Mouse (Mus musculus) limb, embryonic 12.5 days (tissue): ENCODE measurements around the gene Hist1h2an. TPM values are rescaled to one million over a fixed set of nuclear protein-coding genes. Genes with fewer than 3 reads are reported as not detected.
"Not testable (repeated sequence)": the region's sequence is repeated elsewhere in the genome, so short reads cannot be mapped to it uniquely, and the experiment has no call there.

Source experiments
- ATAC-seq: fragments of 200-750 bp; cut with Nextera tagmentation; 2 replicates; pipeline ENCODE4 v1.8.0; 2017; ENCODE audit warnings: low read depth, moderate TSS enrichment; ENCODE audit not compliant: insufficient number of reproducible peaks, insufficient read depth, low FRiP score, low TSS enrichment
- H3K27ac ChIP-seq: fragments of 300-500 bp; sonication (generic); 2 replicates; pipeline ENCODE4 v1.5.1; 2016; ENCODE audit warnings: mild to moderate bottlenecking, moderate library complexity
- H3K27me3 ChIP-seq: fragments of 300-500 bp; sonication (generic); 2 replicates; pipeline ENCODE4 v1.6.1; 2016; ENCODE audit warnings: mild to moderate bottlenecking, moderate library complexity
- H3K36me3 ChIP-seq: fragments of 300-500 bp; sonication (generic); 2 replicates; pipeline ENCODE4 v1.6.1; 2016; ENCODE audit warnings: mild to moderate bottlenecking, moderate library complexity
- H3K4me1 ChIP-seq: fragments of 300-500 bp; sonication (generic); replicated peaks from 2 replicates; pipeline ENCODE4 v1.6.1; 2016
- H3K4me2 ChIP-seq: fragments of 300-500 bp; sonication (generic); 2 replicates; pipeline ENCODE4 v1.6.1; 2016; ENCODE audit warnings: mild to moderate bottlenecking, moderate library complexity
- H3K4me3 ChIP-seq: fragments of 300-500 bp; sonication (generic); replicated peaks from 2 replicates; pipeline ENCODE4 v1.5.1; 2016; ENCODE audit warnings: mild to moderate bottlenecking
- H3K9ac ChIP-seq: fragments of 300-500 bp; sonication (generic); replicated peaks from 2 replicates; pipeline ENCODE4 v1.6.1; 2016; ENCODE audit warnings: mild to moderate bottlenecking, moderate library complexity
- H3K9me3 ChIP-seq: fragments of 300-500 bp; sonication (generic); 2 replicates; pipeline ENCODE4 v1.6.1; 2016; ENCODE audit warnings: mild to moderate bottlenecking, moderate library complexity
- WGBS: fragments of 180-500 bp; shearing (Covaris S2); methylation state at CpG from one replicate; pipeline ENCODE4 v1.1.7; 2016; 5-methylcytosine and 5-hydroxymethylcytosine counted together
- polyA plus RNA-seq: library from polyadenylated mRNA; unstranded; fragments of >200 nt; fragmentation: Nextera tagmentation; extraction: Ambion mirVana; gene quantifications from 2 replicates; pipeline ENCODE4 v1.2.1, GENCODE M21; 2016

The Hist1h2an gene
- polyA plus RNA-seq: 16.8 and 19.0 TPM in 2 replicates

DNA sequence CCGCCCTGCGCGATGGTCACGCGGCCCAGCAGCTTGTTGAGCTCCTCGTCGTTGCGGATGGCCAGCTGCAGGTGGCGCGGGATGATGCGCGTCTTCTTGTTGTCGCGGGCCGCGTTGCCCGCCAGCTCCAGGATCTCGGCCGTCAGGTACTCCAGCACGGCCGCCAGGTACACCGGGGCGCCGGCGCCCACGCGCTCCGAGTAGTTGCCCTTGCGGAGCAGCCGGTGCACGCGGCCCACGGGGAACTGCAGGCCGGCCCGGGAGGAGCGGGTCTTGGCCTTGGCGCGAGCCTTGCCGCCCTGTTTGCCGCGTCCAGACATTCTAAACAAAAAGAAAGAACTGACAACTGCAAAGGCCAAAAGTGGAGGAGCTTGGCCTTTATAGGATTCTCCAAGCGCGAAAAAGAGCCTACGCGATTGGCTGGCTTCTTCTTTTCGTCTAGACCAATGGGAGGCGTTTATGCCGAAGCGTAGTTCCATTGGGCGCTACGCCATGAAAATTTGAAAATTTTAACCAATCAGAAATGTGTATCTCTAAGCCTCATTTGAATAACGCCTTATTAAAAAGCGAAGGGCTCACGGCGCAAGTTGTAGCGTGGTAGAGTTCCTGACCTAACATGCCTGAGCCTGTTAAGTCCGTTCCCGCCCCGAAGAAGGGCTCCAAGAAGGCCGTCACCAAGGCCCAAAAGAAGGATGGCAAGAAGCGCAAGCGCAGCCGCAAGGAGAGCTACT, at the start of gene Hist1h2an, which contains the start of gene Hist1h2bp:
Hist1h2an (minus strand) TSS at position 320 of the 731 bp plus-strand sequence.
Hist1h2bp (plus strand) TSS at position 563 of the 731 bp plus-strand sequence.
- H3K4me1 ChIP-seq: peaks cover 37% of the 10 kb centered on the region
- peak within 1 kb of the TSS; percentile 52 for H3K9ac ChIP-seq
- H3K27ac ChIP-seq: peak within 1 kb of the TSS; percentile 93
- 1% methylated on average over 41 of the region's 63 CpGs for WGBS
- H3K4me3 ChIP-seq: peak within 1 kb of the TSS; percentile 35
- peak within 1 kb of the TSS; percentile 51 for H3K4me2 ChIP-seq
- H3K36me3 ChIP-seq, H3K27me3 ChIP-seq, H3K9me3 ChIP-seq: not testable (repeated sequence)
- ATAC-seq: peak; percentile 96

DNA sequence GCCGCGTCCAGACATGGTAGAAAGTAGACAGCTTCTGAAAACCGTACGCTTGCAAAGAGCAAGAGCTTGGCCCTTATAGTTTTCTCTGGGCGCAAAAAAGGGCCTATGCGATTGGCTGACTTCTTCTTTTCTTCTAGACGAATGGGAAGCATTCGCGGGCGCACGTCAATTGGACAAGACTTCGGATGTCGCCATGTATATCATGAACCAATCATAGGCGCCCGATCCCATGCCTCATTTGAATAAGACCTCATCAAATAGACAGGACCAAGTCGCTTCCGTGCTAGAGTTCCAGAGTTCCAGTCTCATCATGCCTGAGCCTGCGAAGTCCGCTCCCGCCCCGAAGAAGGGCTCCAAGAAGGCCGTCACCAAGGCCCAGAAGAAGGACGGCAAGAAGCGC, 46.4 kb upstream of the Hist1h2an start, which contains the start of the genes Hist1h2ap and Hist1h2br:
Hist1h2ap (minus strand) TSS at position 47 of the 400 bp plus-strand sequence.
Hist1h2br (plus strand) TSS at position 283 of the 400 bp plus-strand sequence.
- no CpG with 5 or more reads among the region's 24 CpGs for WGBS

DNA sequence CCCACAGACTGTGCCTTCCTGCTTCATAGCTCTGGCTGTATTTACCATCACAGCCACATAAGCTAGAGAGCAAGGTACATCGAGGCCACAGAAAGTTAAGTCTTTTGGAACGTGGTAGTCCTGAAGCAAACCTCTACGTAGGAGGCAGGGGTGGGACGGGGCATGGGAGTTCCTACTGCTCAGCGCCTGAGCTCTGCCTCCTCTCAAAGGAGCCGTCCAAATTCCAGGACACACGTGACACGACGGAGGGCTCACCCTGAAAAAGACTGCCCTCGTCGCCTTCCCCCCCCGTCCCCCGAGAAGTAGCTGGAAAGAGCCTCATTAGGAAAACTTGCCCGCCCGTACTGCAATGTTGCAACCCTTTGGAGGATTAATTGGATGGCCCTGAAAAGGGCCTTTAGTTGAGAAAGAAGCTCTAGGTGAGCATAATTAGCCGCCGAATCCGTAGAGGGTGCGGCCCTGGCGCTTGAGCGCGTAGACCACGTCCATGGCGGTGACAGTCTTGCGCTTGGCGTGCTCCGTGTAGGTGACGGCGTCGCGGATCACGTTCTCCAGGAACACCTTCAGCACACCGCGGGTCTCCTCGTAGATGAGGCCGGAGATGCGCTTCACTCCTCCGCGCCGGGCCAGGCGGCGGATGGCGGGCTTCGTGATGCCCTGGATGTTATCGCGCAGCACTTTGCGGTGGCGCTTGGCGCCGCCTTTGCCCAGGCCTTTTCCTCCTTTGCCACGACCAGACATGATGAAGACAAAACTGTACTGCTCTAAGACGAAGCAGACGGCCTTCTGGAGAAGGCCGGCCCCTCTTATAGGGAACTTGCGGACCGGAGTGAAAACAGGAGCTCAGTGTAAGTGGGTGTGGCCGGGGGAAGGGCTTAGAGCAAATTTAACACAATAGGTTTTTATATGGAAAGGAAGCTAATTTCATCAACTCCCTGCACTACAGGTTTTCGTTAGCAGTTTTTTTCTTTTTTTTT, 44.7 kb upstream of the Hist1h2an start, which contains the start of gene Hist1h4n:
Hist1h4n (minus strand) TSS at position 779 of the 977 bp plus-strand sequence.
- peak; percentile 82 for ATAC-seq
- H3K4me1 ChIP-seq, H3K36me3 ChIP-seq, H3K27me3 ChIP-seq, H3K9ac ChIP-seq, H3K9me3 ChIP-seq: not testable (repeated sequence)
- H3K4me2 ChIP-seq: peak within 1 kb of the TSS; percentile 45
- peak within 1 kb of the TSS; percentile 24 for H3K4me3 ChIP-seq
- WGBS: under 1% methylated on average over 28 of the region's 58 CpGs
- peak within 1 kb of the TSS; percentile 70; the same call in 1 of the 2 replicates for H3K27ac ChIP-seq

More for the DNA sequence above, 46.4 kb upstream of the Hist1h2an start, which contains the start of the genes Hist1h2ap and Hist1h2br:
- H3K4me2 ChIP-seq, H3K36me3 ChIP-seq, H3K4me1 ChIP-seq, H3K9ac ChIP-seq, H3K9me3 ChIP-seq, H3K4me3 ChIP-seq, H3K27ac ChIP-seq, H3K27me3 ChIP-seq: not testable (repeated sequence)
- peak; percentile 95 for ATAC-seq

DNA sequence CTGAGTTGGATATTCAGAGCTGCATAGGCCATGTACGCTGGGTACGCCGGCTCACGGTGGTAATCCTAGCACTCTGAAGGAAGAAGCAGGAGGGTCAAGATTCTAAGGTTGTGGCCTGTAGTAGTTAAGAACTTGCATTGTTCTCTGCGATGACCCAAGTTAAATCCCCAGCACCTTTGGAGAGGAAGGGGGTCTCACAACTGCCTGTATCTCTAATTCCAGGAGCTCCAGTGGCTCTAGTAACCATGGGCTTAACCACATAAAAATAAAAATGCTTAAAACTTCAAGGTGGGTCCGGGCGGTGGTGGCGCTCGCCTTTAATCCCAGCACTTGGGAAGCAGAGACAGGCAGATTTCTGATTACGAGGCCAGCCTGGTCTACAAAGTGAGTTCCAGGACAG, 43.3 kb upstream of the Hist1h2an start:
- 82% methylated on average over 10 of the region's 10 CpGs for WGBS
- Histone ChIP-seq H3K36me3 (peaks cover 3% of the 10 kb centered on the region; the same call in 1 of the 2 replicates), H3K4me2 (0 out of 2 replicates have a peak overlapping the region, but pooled peaks have one; percentile 15), H3K27me3 (no peaks in the 10 kb centered on the region), H3K9ac (no peak overlapping the region), H3K4me3 (no peak overlapping the region), H3K9me3 (no peaks in the 10 kb centered on the region), H3K27ac (peak overlapping the region; percentile 60), H3K4me1 (no peaks in the 10 kb centered on the region)
- ATAC-seq: no peak

DNA sequence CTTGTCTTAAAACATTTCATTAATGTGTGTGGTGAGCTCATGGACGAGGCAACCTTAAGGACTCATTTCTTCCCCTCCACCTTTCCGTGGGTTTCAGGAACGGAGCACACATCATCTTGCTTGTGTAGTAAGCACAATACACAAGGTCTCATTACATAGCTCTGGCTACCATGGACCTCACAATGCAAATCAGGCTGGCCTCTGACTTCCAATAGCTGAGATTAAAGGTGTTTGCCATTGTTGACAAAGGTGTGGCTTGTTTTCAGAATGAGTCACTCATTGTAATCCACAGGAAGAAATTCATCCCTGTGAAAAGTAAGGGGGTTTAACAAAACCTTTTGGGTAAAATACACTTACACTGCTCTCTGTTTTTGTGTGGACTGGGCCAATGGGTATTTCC, 41.5 kb upstream of the Hist1h2an start:
- no peaks in the 10 kb centered on the region for H3K9me3 ChIP-seq
- H3K27me3 ChIP-seq: no peaks in the 10 kb centered on the region
- no peak overlapping the region for H3K9ac ChIP-seq
- H3K36me3 ChIP-seq: peaks cover 3% of the 10 kb centered on the region; the same call in 1 of the 2 replicates
- H3K4me2 ChIP-seq: no peak overlapping the region
- WGBS: 76% methylated on average over 3 of the region's 3 CpGs
- no peak for ATAC-seq
- no peak overlapping the region for H3K4me3 ChIP-seq
- H3K4me1 ChIP-seq: no peaks in the 10 kb centered on the region
- no peak overlapping the region for H3K27ac ChIP-seq

DNA sequence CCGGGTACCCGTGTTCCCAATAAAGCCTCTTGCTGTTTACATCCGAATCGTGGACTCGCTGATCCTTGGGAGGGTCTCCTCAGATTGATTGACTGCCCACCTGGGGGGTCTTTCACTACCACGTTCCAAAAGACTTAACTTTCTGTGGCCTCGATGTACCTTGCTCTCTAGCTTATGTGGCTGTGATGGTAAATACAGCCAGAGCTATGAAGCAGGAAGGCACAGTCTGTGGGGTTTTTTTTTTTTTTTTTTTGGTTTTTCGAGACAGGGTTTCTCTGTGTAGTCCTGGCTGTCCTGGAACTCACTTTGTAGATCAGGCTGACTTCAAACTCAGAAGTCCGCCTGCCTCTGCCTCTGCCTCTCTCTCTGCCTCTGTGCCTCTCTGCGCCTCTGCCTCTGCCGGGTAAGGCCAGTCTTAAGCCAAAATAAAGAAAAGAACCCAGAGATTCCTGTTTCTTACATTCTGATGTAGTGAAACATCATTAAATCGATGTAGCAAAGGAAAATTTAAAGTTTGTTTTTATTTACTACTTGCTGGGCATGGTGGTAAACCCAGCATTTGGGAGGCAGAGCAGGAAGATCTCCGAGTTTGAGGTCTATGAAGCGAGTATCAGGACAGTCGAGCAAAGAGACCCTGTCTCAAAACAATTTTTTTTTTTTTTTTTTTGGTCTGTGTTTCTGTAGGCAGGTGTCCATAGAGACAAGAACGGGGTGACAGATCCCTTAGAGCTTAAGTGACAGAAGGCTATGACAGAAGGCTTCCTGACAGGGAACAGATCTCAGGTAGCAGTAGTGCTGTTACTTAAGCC, 33.3 kb upstream of the Hist1h2an start:
- H3K9ac ChIP-seq, H3K27ac ChIP-seq, H3K36me3 ChIP-seq, H3K27me3 ChIP-seq, H3K4me2 ChIP-seq, ATAC-seq, H3K4me3 ChIP-seq, H3K4me1 ChIP-seq, H3K9me3 ChIP-seq: not testable (repeated sequence)
- WGBS: 72% methylated on average over 7 of the region's 16 CpGs

DNA sequence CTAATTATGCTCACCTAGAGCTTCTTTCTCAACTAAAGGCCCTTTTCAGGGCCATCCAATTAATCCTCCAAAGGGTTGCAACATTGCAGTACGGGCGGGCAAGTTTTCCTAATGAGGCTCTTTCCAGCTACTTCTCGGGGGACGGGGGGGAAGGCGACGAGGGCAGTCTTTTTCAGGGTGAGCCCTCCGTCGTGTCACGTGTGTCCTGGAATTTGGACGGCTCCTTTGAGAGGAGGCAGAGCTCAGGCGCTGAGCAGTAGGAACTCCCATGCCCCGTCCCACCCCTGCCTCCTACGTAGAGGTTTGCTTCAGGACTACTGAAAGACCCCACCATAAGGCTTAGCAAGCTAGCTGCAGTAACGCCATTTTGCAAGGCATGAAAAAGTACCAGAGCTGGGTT, 25.1 kb upstream of the Hist1h2an start:
- H3K9me3 ChIP-seq: not testable (repeated sequence)
- H3K27ac ChIP-seq: peak overlapping the region; percentile 70

DNA sequence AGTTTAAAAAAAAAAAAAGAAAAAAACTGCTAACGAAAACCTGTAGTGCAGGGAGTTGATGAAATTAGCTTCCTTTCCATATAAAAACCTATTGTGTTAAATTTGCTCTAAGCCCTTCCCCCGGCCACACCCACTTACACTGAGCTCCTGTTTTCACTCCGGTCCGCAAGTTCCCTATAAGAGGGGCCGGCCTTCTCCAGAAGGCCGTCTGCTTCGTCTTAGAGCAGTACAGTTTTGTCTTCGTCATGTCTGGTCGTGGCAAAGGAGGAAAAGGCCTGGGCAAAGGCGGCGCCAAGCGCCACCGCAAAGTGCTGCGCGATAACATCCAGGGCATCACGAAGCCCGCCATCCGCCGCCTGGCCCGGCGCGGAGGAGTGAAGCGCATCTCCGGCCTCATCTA, 24.5 kb upstream of the Hist1h2an start, which contains the start of gene Hist1h4m:
Hist1h4m (plus strand) TSS at position 208 of the 400 bp plus-strand sequence.
- WGBS: no CpG with 5 or more reads among the region's 24 CpGs
- H3K4me2 ChIP-seq: peak within 1 kb of the TSS; percentile 46
- not testable (repeated sequence) for H3K27me3 ChIP-seq, H3K36me3 ChIP-seq, H3K4me1 ChIP-seq, H3K9ac ChIP-seq, H3K9me3 ChIP-seq
- H3K27ac ChIP-seq: peak within 1 kb of the TSS; percentile 70
- H3K4me3 ChIP-seq: peak within 1 kb of the TSS; percentile 29
- ATAC-seq: 0 out of 2 replicates have a peak, but pooled peaks have one; percentile 17

More for the DNA sequence above, 25.1 kb upstream of the Hist1h2an start:
- not testable (repeated sequence) for H3K36me3 ChIP-seq, H3K27me3 ChIP-seq, H3K4me1 ChIP-seq, H3K9ac ChIP-seq
- ATAC-seq: peak; percentile 61; the same call in 1 of the 2 replicates
- WGBS: 0% methylated on average over 12 of the region's 14 CpGs
- peak overlapping the region; percentile 46 for H3K4me2 ChIP-seq
- H3K4me3 ChIP-seq: peak overlapping the region; percentile 29

DNA sequence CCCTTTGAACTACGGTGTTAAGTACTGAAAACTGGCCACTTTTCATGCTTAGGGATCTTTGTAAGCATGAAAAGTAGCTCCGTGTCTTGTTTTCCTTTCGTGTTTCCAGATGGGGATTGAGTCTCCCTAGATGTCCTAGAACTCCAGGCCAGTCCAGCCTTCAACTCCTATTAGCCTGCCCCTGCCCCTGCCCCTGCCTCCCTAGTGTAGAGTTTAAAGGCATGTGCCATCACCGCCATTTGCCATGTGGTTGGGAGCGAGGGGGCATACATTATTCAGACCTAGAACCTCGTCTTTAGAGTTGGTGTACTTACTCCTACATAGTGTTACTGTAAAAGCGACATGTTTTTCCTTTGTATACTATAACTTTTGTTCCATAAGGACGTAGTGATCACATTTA, 24.1 kb upstream of the Hist1h2an start:
- not testable (repeated sequence) for H3K27me3 ChIP-seq, H3K27ac ChIP-seq, H3K36me3 ChIP-seq, H3K9ac ChIP-seq, H3K4me3 ChIP-seq, H3K4me2 ChIP-seq, H3K4me1 ChIP-seq, H3K9me3 ChIP-seq
- no CpG with 5 or more reads among the region's 8 CpGs for WGBS
- peak; percentile 24; the same call in 1 of the 2 replicates for ATAC-seq

DNA sequence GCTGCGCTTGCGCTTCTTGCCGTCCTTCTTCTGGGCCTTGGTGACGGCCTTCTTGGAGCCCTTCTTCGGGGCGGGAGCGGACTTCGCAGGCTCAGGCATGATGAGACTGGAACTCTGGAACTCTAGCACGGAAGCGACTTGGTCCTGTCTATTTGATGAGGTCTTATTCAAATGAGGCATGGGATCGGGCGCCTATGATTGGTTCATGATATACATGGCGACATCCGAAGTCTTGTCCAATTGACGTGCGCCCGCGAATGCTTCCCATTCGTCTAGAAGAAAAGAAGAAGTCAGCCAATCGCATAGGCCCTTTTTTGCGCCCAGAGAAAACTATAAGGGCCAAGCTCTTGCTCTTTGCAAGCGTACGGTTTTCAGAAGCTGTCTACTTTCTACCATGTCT, 23.1 kb upstream of the Hist1h2an start, which contains the start of the genes Hist1h2bq and Hist1h2ao:
Hist1h2bq (minus strand) TSS at position 125 of the 400 bp plus-strand sequence.
Hist1h2ao (plus strand) TSS at position 393 of the 400 bp plus-strand sequence.
- H3K4me3 ChIP-seq, H3K9ac ChIP-seq, H3K9me3 ChIP-seq, H3K27ac ChIP-seq, H3K36me3 ChIP-seq, H3K4me2 ChIP-seq, H3K27me3 ChIP-seq, H3K4me1 ChIP-seq: not testable (repeated sequence)
- ATAC-seq: peak; percentile 95
- no CpG with 5 or more reads among the region's 23 CpGs for WGBS
